In genomic region chr3:148867618-148868017, GRCm38 (mm10) we compare ENCODE assay signal across 11 mouse cellular contexts.
A peak's percentile ranks its signal among the peaks of the same experiment; 100 is the strongest.
DNase-seq lines count a peak whose midpoint lies in the region; ATAC-seq lines count a peak whose summit lies in the region.
"Had no signal": no experiment of that assay in that cellular context is flagged by ENCODE, and none has a peak within 500 bp of the region (broad histone marks: within the 10 kb centered on the region; RNA-seq: fewer than 3 reads in every experiment).

No protein-coding gene starts in this region.

- H3K4me1 ChIP-seq in midbrain, embryonic 14.5 days (ENCODE audit: control insufficient read depth, insufficient read depth, low read length) = peaks cover 11% of the 10 kb centered on the region
- no peaks in the 10 kb centered on the region; the same call in 1 of the 2 replicates for H3K4me1 ChIP-seq in midbrain, embryonic 11.5 days (ENCODE audit: control insufficient read depth, insufficient read depth, low read length)
- no peaks in the 10 kb centered on the region for H3K4me1 ChIP-seq in lung, embryonic 16.5 days (replicated peaks; ENCODE audit: control insufficient read depth, insufficient read depth, low read length)
- H3K4me1 ChIP-seq: stomach, embryonic 15.5 days had no signal

- peak; percentile 32 for DNase-seq in midbrain, embryonic 14.5 days
- DNase-seq in midbrain, embryonic 11.5 days (ENCODE audit: low spot score, missing footprints) = no peak
- DNase-seq in thymus, postnatal 36 days = peak; percentile 13 to 36
- no peak for DNase-seq in urinary bladder, adult 18-20 months (ENCODE audit: low spot score in 2 of 2)
- DNase-seq in c-Kit-positive CD71-positive TER-119-positive erythroid progenitor cells, embryonic 14.5 days (ENCODE audit: low spot score) = no peak
- DNase-seq: gastrocnemius, adult 2 months had no signal

- 0 out of 2 replicates have a peak, but pooled peaks cover 3% of the 10 kb centered on the region for H3K36me3 ChIP-seq in midbrain, embryonic 14.5 days (ENCODE audit: control insufficient read depth, insufficient read depth, low read length)
- peaks cover 2% of the 10 kb centered on the region; the same call in 1 of the 2 replicates for H3K36me3 ChIP-seq in midbrain, embryonic 11.5 days (ENCODE audit: control insufficient read depth, insufficient read depth, low read length)
- no peaks in the 10 kb centered on the region for H3K36me3 ChIP-seq in lung, embryonic 16.5 days (ENCODE audit: control insufficient read depth, insufficient read depth, low read length)
- H3K36me3 ChIP-seq: neural tube, embryonic 13.5 days; stomach, embryonic 15.5 days had no signal

- no peaks in the 10 kb centered on the region for H3K27me3 ChIP-seq in midbrain, embryonic 14.5 days (ENCODE audit: control insufficient read depth, insufficient read depth, low read length)
- no peaks in the 10 kb centered on the region for H3K27me3 ChIP-seq in midbrain, embryonic 11.5 days (ENCODE audit: control insufficient read depth, insufficient read depth, low read length)
- H3K27me3 ChIP-seq in lung, embryonic 16.5 days (ENCODE audit: control insufficient read depth, insufficient read depth, low read depth, low read length) = no peaks in the 10 kb centered on the region
- H3K27me3 ChIP-seq: limb, embryonic 15.5 days; neural tube, embryonic 13.5 days; stomach, embryonic 15.5 days had no signal

- no peak overlapping the region for H3K4me2 ChIP-seq in midbrain, embryonic 14.5 days (ENCODE audit: low read length)
- H3K4me2 ChIP-seq in midbrain, embryonic 11.5 days = no peak overlapping the region
- no peak overlapping the region for H3K4me2 ChIP-seq in lung, embryonic 16.5 days (ENCODE audit: low read depth, low read length)
- H3K4me2 ChIP-seq: limb, embryonic 15.5 days; neural tube, embryonic 13.5 days; stomach, embryonic 15.5 days had no signal

- H3K27ac ChIP-seq in midbrain, embryonic 14.5 days (replicated peaks; ENCODE audit: low read depth, low read length) = no peak overlapping the region
- H3K27ac ChIP-seq in midbrain, embryonic 11.5 days (ENCODE audit: low read depth, low read length) = no peak overlapping the region
- no peak overlapping the region for H3K27ac ChIP-seq in lung, embryonic 16.5 days (ENCODE audit: low read length)
- H3K27ac ChIP-seq: gastrocnemius, adult 2 months; limb, embryonic 15.5 days; neural tube, embryonic 13.5 days; stomach, embryonic 15.5 days had no signal

- no peak for ATAC-seq in midbrain, embryonic 14.5 days (ENCODE audit: low FRiP score, low TSS enrichment)
- ATAC-seq in midbrain, embryonic 11.5 days (ENCODE audit: low FRiP score) = no peak
- ATAC-seq in granulocyte monocyte progenitor cell, adult 5-6 weeks (replicated peaks; ENCODE audit: poor library complexity, severe bottlenecking) = peak; percentile 76
- peak; percentile 57 for ATAC-seq in lung, embryonic 16.5 days (ENCODE audit: low read depth)

- H3K4me3 ChIP-seq in midbrain, embryonic 14.5 days (replicated peaks; ENCODE audit: low read depth, low read length) = no peak overlapping the region
- H3K4me3 ChIP-seq in midbrain, embryonic 11.5 days (ENCODE audit: low read depth, low read length) = no peak overlapping the region
- no peak overlapping the region for H3K4me3 ChIP-seq in lung, embryonic 16.5 days (ENCODE audit: low read length)
- H3K4me3 ChIP-seq: gastrocnemius, adult 2 months; limb, embryonic 15.5 days; neural tube, embryonic 13.5 days; stomach, embryonic 15.5 days had no signal

- no peaks in the 10 kb centered on the region for H3K9me3 ChIP-seq in midbrain, embryonic 14.5 days (ENCODE audit: control insufficient read depth, low read length)
- no peaks in the 10 kb centered on the region for H3K9me3 ChIP-seq in midbrain, embryonic 11.5 days (ENCODE audit: control insufficient read depth, low read length)
- no peaks in the 10 kb centered on the region for H3K9me3 ChIP-seq in lung, embryonic 16.5 days (ENCODE audit: control insufficient read depth, low read length)
- H3K9me3 ChIP-seq: limb, embryonic 15.5 days; neural tube, embryonic 13.5 days; stomach, embryonic 15.5 days had no signal

- 46% methylated on average over 8 of the region's 8 CpGs for WGBS in midbrain, embryonic 14.5 days
- WGBS in midbrain, embryonic 11.5 days = 57% methylated on average over 8 of the region's 8 CpGs
- 50% methylated on average over 8 of the region's 8 CpGs for WGBS in lung, embryonic 16.5 days

- H3K9ac ChIP-seq in midbrain, embryonic 14.5 days (replicated peaks; ENCODE audit: low read length) = no peak overlapping the region
- no peak overlapping the region for H3K9ac ChIP-seq in midbrain, embryonic 11.5 days (ENCODE audit: low read length)
- no peak overlapping the region for H3K9ac ChIP-seq in lung, embryonic 16.5 days (ENCODE audit: low read length)
- H3K9ac ChIP-seq: limb, embryonic 15.5 days; neural tube, embryonic 13.5 days; stomach, embryonic 15.5 days had no signal

Comparison
In these comparisons a context has a peak if more than half of its experiments do, and no peak if none do; other contexts are left out.
1. DNase-seq: peak in midbrain, embryonic 14.5 days (single experiment) and thymus, postnatal 36 days (2 of 2); none in midbrain, embryonic 11.5 days (single experiment), urinary bladder, adult 18-20 months (0 of 2) and c-Kit-positive CD71-positive TER-119-positive erythroid progenitor cells, embryonic 14.5 days (single experiment).
2. ATAC-seq: peak in granulocyte monocyte progenitor cell, adult 5-6 weeks (single experiment) and lung, embryonic 16.5 days (single experiment); none in midbrain, embryonic 14.5 days (single experiment) and midbrain, embryonic 11.5 days (single experiment).